Mouse (Mus musculus) lung, postnatal 0 days (tissue): ENCODE data around the gene Cfap61.

Source experiments
- CTCF ChIP-seq: IDR thresholded peaks from 2 replicates; pipeline ENCODE4 v1.5.1; 2016; ENCODE audit warnings: antibody characterized with exemption, mild to moderate bottlenecking
- EP300 ChIP-seq: IDR thresholded peaks from 2 replicates; pipeline ENCODE4 v1.6.1; 2016; ENCODE audit warnings: antibody characterized with exemption, mild to moderate bottlenecking, control low read depth

- TF ChIP-seq CTCF (no peak), EP300 (no peak)
These were observed 182.8 kb downstream of the Cfap61 start for GRCm38 (mm10) chr2:146117191-146117914.
